Mouse (Mus musculus) heart, embryonic 10.5 days (tissue): ENCODE measurements around the gene Cd63. TPM values are rescaled to one million over a fixed set of nuclear protein-coding genes. Genes with fewer than 3 reads are reported as not detected.

ENCODE experiments used
- polyA plus RNA-seq: library from polyadenylated mRNA; unstranded; fragments of >200 nt; fragmentation: Nextera tagmentation; extraction: Ambion mirVana; gene quantifications from 2 replicates; pipeline ENCODE4 v1.2.1, GENCODE M21; 2016

Gene Cd63
- polyA plus RNA-seq, 1 experiment from 2014 or later, result 322 TPM

Other genes starting within 250 kb of the Cd63 start
- 11.8 and 15.7 TPM in 2 replicates for gene Suox, start 226.9 kb upstream of the Cd63 start, polyA plus RNA-seq
- 66.2 and 69.1 TPM in 2 replicates for gene Rab5b, start 204.7 kb upstream of the Cd63 start, polyA plus RNA-seq
- gene Pmel, start 196.8 kb upstream of the Cd63 start, polyA plus RNA-seq, result 0.75 and 0.89 TPM in 2 replicates
- 106 and 110 TPM in 2 replicates for gene Cdk2, start 196.0 kb upstream of the Cd63 start, polyA plus RNA-seq
- gene Dgka, start 156.1 kb upstream of the Cd63 start, polyA plus RNA-seq, result 3.9 and 4.4 TPM in 2 replicates
- gene Pym1, start 153.1 kb upstream of the Cd63 start, polyA plus RNA-seq, result 31.8 and 45.4 TPM in 2 replicates
- 0.28 and 1.7 TPM in 2 replicates for gene Mmp19, start 110.1 kb upstream of the Cd63 start, polyA plus RNA-seq
- 48.0 and 48.1 TPM in 2 replicates for gene Dnajc14, start 96.9 kb upstream of the Cd63 start, polyA plus RNA-seq
- gene Tmem198b, start 96.6 kb upstream of the Cd63 start, polyA plus RNA-seq, result 13.6 and 16.3 TPM in 2 replicates
- gene Sarnp, start 83.7 kb upstream of the Cd63 start, polyA plus RNA-seq, result 181 and 225 TPM in 2 replicates
- gene Ormdl2, start 79.3 kb upstream of the Cd63 start, polyA plus RNA-seq, result 65.1 and 78.6 TPM in 2 replicates
- 4.6 and 5.7 TPM in 2 replicates for gene Gdf11, start 9.3 kb upstream of the Cd63 start, polyA plus RNA-seq
- 8.8 and 9.9 TPM in 2 replicates for gene Rdh5, start 21.9 kb downstream of the Cd63 start, polyA plus RNA-seq
- gene Bloc1s1, start 23.0 kb downstream of the Cd63 start, polyA plus RNA-seq, result 182 and 194 TPM in 2 replicates
- gene Itga7, start 32.8 kb downstream of the Cd63 start, polyA plus RNA-seq, result 1.1 and 1.3 TPM in 2 replicates
- not detected in 2 replicates for gene Mettl7b, start 60.0 kb downstream of the Cd63 start, polyA plus RNA-seq
- gene Olfr9, start 88.4 kb downstream of the Cd63 start, polyA plus RNA-seq, result not detected in 2 replicates
- gene Olfr763, start 109.8 kb downstream of the Cd63 start, polyA plus RNA-seq, result not detected in 2 replicates
- not detected in 2 replicates for gene Olfr764-ps1, start 138.9 kb downstream of the Cd63 start, polyA plus RNA-seq
- not detected in 2 replicates for gene Olfr765, start 149.0 kb downstream of the Cd63 start, polyA plus RNA-seq
- not detected in 2 replicates for gene Olfr766-ps1, start 168.0 kb downstream of the Cd63 start, polyA plus RNA-seq
- gene Olfr767, start 181.9 kb downstream of the Cd63 start, polyA plus RNA-seq, result not detected in 2 replicates
- gene Olfr768, start 198.4 kb downstream of the Cd63 start, polyA plus RNA-seq, result not detected in 2 replicates
- not detected in 2 replicates for gene Olfr769, start 216.9 kb downstream of the Cd63 start, polyA plus RNA-seq
- gene Olfr770, start 238.0 kb downstream of the Cd63 start, polyA plus RNA-seq, result not detected in 2 replicates